Mouse (Mus musculus): ENCODE measurements around the gene Pdlim7. TPM values are rescaled to one million over a fixed set of nuclear protein-coding genes. Genes with fewer than 3 reads are reported as not detected.

Gene Pdlim7
- polyA plus RNA-seq, 1 experiment from 2014 or later, result 161 TPM

GRCm38 (mm10) chr13:55484520-55485088, 28.9 kb downstream of the Pdlim7 start:
- Histone ChIP-seq H3K9me3 (ENCODE audit: control insufficient read depth, low read length) (no peaks in the 10 kb centered on the region), H3K27ac (ENCODE audit: low read depth, low read length) (peak overlapping the region; percentile 99), H3K27me3 (replicated peaks; ENCODE audit: control insufficient read depth, insufficient read depth, low read length) (no peaks in the 10 kb centered on the region), H3K4me3 (ENCODE audit: low read length) (peak overlapping the region; percentile 99), H3K9ac (ENCODE audit: low read depth, low read length) (peak overlapping the region; percentile 100), H3K36me3 (ENCODE audit: control insufficient read depth, insufficient read depth, low read length) (peaks cover 29% of the 10 kb centered on the region), H3K4me2 (ENCODE audit: low read length) (peak overlapping the region; percentile 99), H3K4me1 (ENCODE audit: control insufficient read depth, insufficient read depth, low read depth, low read length) (peaks cover 46% of the 10 kb centered on the region)
- ATAC-seq, result no peak
- WGBS, result 6% methylated on average over 7 of the region's 7 CpGs

DNA sequence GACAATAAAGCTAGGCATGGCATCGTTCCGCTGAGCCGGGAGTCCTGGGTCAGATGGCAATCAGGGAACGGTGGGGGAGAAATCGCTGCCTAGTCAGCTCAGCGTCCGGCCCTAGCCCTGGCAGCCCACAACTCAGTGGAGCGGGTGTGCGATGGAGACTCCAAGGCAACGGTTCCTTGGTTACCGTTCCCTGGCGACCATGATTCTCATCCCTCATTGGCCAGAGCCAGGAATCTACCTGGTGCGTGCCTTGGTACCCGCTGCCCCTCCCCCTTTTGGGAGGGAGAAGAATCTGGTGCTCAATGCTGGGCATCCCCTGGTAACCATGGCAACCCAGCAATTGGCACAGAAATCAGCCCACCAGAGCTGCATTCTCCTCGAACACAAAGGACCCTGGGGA, 29.9 kb downstream of the Pdlim7 start:
- peaks cover 46% of the 10 kb centered on the region for H3K4me1 ChIP-seq (ENCODE audit: control insufficient read depth, insufficient read depth, low read depth, low read length)
- peak overlapping the region; percentile 100 for H3K9ac ChIP-seq (ENCODE audit: low read depth, low read length)
- H3K4me3 ChIP-seq (ENCODE audit: low read length), result peak overlapping the region; percentile 99
- peaks cover 37% of the 10 kb centered on the region for H3K36me3 ChIP-seq (ENCODE audit: control insufficient read depth, insufficient read depth, low read length)
- H3K4me2 ChIP-seq (ENCODE audit: low read length), result peak overlapping the region; percentile 99
- WGBS, result 6% methylated on average over 15 of the region's 15 CpGs
- H3K27ac ChIP-seq (ENCODE audit: low read depth, low read length), result peak overlapping the region; percentile 99
- peak; percentile 83 for ATAC-seq
- no peaks in the 10 kb centered on the region for H3K9me3 ChIP-seq (ENCODE audit: control insufficient read depth, low read length)
- H3K27me3 ChIP-seq (replicated peaks; ENCODE audit: control insufficient read depth, insufficient read depth, low read length), result no peaks in the 10 kb centered on the region

DNA sequence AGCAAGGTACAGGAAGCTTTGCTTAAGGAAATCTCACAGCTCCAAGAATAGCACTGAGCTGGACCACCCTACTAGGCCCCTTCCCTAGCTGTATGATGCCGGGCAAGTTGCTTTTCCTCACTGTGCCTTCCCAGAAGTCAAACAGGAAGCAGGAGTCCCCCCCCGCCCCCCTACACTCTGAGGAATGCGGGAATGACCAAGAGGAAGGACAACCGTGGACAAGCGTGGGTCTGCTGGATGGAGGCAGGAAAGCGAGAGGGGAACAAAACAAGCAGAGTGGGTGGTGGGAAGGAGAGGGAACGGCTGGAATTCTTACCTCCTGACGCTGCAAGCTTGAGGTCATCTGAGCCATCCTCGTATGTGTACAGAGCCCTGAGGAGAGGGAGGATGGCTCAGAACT, 30.4 kb downstream of the Pdlim7 start:
- peaks cover 44% of the 10 kb centered on the region for H3K4me1 ChIP-seq (ENCODE audit: control insufficient read depth, insufficient read depth, low read depth, low read length)
- peak overlapping the region; percentile 99 for H3K27ac ChIP-seq (ENCODE audit: low read depth, low read length)
- H3K36me3 ChIP-seq (ENCODE audit: control insufficient read depth, insufficient read depth, low read length), result peaks cover 37% of the 10 kb centered on the region
- no peak for ATAC-seq
- H3K4me3 ChIP-seq (ENCODE audit: low read length), result peak overlapping the region; percentile 99
- no peaks in the 10 kb centered on the region for H3K27me3 ChIP-seq (replicated peaks; ENCODE audit: control insufficient read depth, insufficient read depth, low read length)
- peak overlapping the region; percentile 99 for H3K4me2 ChIP-seq (ENCODE audit: low read length)
- H3K9ac ChIP-seq (ENCODE audit: low read depth, low read length), result peak overlapping the region; percentile 20
- WGBS, result 28% methylated on average over 9 of the region's 9 CpGs
- no peaks in the 10 kb centered on the region for H3K9me3 ChIP-seq (ENCODE audit: control insufficient read depth, low read length)

DNA sequence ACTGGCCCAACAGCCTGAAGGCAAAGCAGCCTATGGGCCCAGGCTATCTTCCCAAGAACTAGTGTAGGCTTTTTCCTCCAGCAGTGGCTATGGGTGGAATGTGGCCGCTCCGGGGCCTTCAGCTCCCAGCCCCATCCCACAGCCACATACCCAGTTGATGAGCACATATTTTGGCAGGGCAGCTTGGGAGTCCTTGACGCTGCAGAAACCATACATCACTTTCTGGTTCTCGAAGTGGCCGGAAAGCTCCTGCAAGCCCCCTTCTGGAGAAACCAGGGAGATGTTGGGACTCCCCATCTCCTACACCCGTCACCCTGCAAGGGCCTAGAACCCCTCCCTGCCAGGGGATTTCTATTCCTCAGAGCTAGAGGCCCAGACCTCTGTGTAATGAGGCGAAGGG, 30.9 kb downstream of the Pdlim7 start:
- H3K36me3 ChIP-seq (ENCODE audit: control insufficient read depth, insufficient read depth, low read length), result peaks cover 42% of the 10 kb centered on the region
- peaks cover 44% of the 10 kb centered on the region for H3K4me1 ChIP-seq (ENCODE audit: control insufficient read depth, insufficient read depth, low read depth, low read length)
- H3K27me3 ChIP-seq (replicated peaks; ENCODE audit: control insufficient read depth, insufficient read depth, low read length), result no peaks in the 10 kb centered on the region
- H3K27ac ChIP-seq (ENCODE audit: low read depth, low read length), result peak overlapping the region; percentile 99
- H3K4me3 ChIP-seq (ENCODE audit: low read length), result no peak overlapping the region
- no peaks in the 10 kb centered on the region for H3K9me3 ChIP-seq (ENCODE audit: control insufficient read depth, low read length)
- H3K9ac ChIP-seq (ENCODE audit: low read depth, low read length), result 0 out of 2 replicates have a peak overlapping the region, but pooled peaks have one; percentile 10
- 62% methylated on average over 7 of the region's 7 CpGs for WGBS
- H3K4me2 ChIP-seq (ENCODE audit: low read length), result peak overlapping the region; percentile 99
- no peak for ATAC-seq

GRCm38 (mm10) chr13:55479929-55480328, 33.5 kb downstream of the Pdlim7 start:
- peaks cover 36% of the 10 kb centered on the region for H3K4me1 ChIP-seq (ENCODE audit: control insufficient read depth, insufficient read depth, low read depth, low read length)
- H3K4me3 ChIP-seq (ENCODE audit: low read length), result no peak overlapping the region
- H3K36me3 ChIP-seq (ENCODE audit: control insufficient read depth, insufficient read depth, low read length), result peaks cover 66% of the 10 kb centered on the region
- no peak for ATAC-seq
- H3K9ac ChIP-seq (ENCODE audit: low read depth, low read length), result no peak overlapping the region
- no peak overlapping the region for H3K27ac ChIP-seq (ENCODE audit: low read depth, low read length)
- no peaks in the 10 kb centered on the region for H3K9me3 ChIP-seq (ENCODE audit: control insufficient read depth, low read length)
- H3K27me3 ChIP-seq (replicated peaks; ENCODE audit: control insufficient read depth, insufficient read depth, low read length), result no peaks in the 10 kb centered on the region
- H3K4me2 ChIP-seq (ENCODE audit: low read length), result no peak overlapping the region

DNA sequence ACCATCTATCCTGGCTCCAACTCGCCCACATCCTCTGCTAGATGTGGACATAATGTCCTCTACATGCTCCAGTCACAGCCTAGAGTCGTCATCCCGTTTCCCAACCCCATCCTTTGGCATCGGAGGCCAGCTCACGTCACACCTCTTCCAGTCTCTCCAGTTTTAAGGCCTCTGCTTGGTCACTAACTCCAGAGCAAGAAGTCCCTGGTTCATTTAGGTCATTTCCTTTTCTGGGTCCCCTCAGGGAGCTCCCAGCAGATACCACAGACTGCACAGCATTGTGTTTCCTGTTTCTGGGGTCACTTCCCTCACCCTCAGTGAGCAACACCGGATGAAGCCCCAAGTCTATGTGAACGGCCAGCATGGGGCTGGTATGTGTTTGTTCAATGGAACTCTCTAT, 34.5 kb downstream of the Pdlim7 start:
- H3K27me3 ChIP-seq (replicated peaks; ENCODE audit: control insufficient read depth, insufficient read depth, low read length), result no peaks in the 10 kb centered on the region
- H3K4me2 ChIP-seq (ENCODE audit: low read length), result no peak overlapping the region
- no peak for ATAC-seq
- H3K27ac ChIP-seq (ENCODE audit: low read depth, low read length), result no peak overlapping the region
- H3K4me1 ChIP-seq (ENCODE audit: control insufficient read depth, insufficient read depth, low read depth, low read length), result peaks cover 36% of the 10 kb centered on the region
- H3K9me3 ChIP-seq (ENCODE audit: control insufficient read depth, low read length), result no peaks in the 10 kb centered on the region
- H3K4me3 ChIP-seq (ENCODE audit: low read length), result no peak overlapping the region
- H3K36me3 ChIP-seq (ENCODE audit: control insufficient read depth, insufficient read depth, low read length), result peaks cover 69% of the 10 kb centered on the region
- WGBS, result 83% methylated on average over 7 of the region's 7 CpGs
- H3K9ac ChIP-seq (ENCODE audit: low read depth, low read length), result no peak overlapping the region

DNA sequence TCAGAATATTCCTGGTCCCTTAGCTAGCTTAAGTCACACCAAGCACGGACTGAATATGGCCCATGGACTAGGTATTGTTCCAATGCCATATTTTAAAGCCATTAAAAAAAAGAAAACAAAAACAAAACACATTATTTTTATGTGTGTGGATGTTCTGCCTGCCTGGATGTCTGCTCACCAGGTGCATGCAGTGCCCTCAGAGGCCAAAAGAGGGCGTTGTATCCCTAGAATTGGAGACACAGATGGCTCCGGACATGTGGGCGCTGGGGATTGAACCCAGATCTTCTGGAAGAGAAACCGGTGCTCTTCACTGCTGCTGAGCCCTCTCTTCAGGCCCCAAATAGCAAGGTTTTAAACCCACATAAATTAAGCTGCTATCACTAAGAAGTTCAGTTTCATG, 35.4 kb downstream of the Pdlim7 start:
- no peak for ATAC-seq
- no peak overlapping the region for H3K4me3 ChIP-seq (ENCODE audit: low read length)
- WGBS, result 60% methylated on average over 5 of the region's 5 CpGs

GRCm38 (mm10) chr13:55477492-55477891, 36.0 kb downstream of the Pdlim7 start:
- no peak for ATAC-seq
- H3K4me2 ChIP-seq (ENCODE audit: low read length), result no peak overlapping the region
- 68% methylated on average over 16 of the region's 16 CpGs for WGBS
- H3K9ac ChIP-seq (ENCODE audit: low read depth, low read length), result no peak overlapping the region
- H3K4me1 ChIP-seq (ENCODE audit: control insufficient read depth, insufficient read depth, low read depth, low read length), result peaks cover 35% of the 10 kb centered on the region
- H3K27me3 ChIP-seq (replicated peaks; ENCODE audit: control insufficient read depth, insufficient read depth, low read length), result no peaks in the 10 kb centered on the region
- H3K36me3 ChIP-seq (ENCODE audit: control insufficient read depth, insufficient read depth, low read length), result peaks cover 72% of the 10 kb centered on the region
- peak overlapping the region; percentile 49; the same call in 1 of the 2 replicates for H3K27ac ChIP-seq (ENCODE audit: low read depth, low read length)
- H3K9me3 ChIP-seq (ENCODE audit: control insufficient read depth, low read length), result no peaks in the 10 kb centered on the region
- H3K4me3 ChIP-seq (ENCODE audit: low read length), result no peak overlapping the region

More for the DNA sequence above, 35.4 kb downstream of the Pdlim7 start:
- Histone ChIP-seq H3K36me3 (ENCODE audit: control insufficient read depth, insufficient read depth, low read length) (peaks cover 73% of the 10 kb centered on the region), H3K4me1 (ENCODE audit: control insufficient read depth, insufficient read depth, low read depth, low read length) (peaks cover 36% of the 10 kb centered on the region), H3K27me3 (replicated peaks; ENCODE audit: control insufficient read depth, insufficient read depth, low read length) (no peaks in the 10 kb centered on the region), H3K9me3 (ENCODE audit: control insufficient read depth, low read length) (no peaks in the 10 kb centered on the region), H3K27ac (ENCODE audit: low read depth, low read length) (peak overlapping the region; percentile 49; the same call in 1 of the 2 replicates), H3K4me2 (ENCODE audit: low read length) (no peak overlapping the region), H3K9ac (ENCODE audit: low read depth, low read length) (no peak overlapping the region)

DNA sequence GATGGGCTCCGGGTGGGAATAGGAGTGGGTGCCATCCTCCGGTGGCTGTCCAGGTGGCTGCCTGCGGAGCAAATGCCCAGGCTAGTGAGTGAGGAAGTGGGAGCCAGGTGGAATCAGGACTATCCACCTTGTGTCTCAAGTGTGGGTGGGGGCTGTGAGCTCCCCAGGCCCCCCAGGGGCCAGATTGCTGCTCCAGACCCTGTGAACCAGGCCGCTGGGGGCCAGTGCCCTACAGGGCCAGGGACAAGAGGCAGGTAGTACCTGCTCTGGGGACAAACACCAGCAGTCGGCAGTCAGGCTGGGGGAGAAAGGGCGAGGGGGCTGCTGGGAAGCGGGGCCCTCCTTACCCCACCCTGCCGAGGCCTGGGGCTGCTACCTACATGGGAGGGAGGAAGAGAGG, 37.2 kb downstream of the Pdlim7 start:
- Histone ChIP-seq H3K4me2 (ENCODE audit: low read length) (no peak overlapping the region), H3K27me3 (replicated peaks; ENCODE audit: control insufficient read depth, insufficient read depth, low read length) (no peaks in the 10 kb centered on the region), H3K36me3 (ENCODE audit: control insufficient read depth, insufficient read depth, low read length) (peaks cover 60% of the 10 kb centered on the region), H3K9me3 (ENCODE audit: control insufficient read depth, low read length) (no peaks in the 10 kb centered on the region), H3K4me1 (ENCODE audit: control insufficient read depth, insufficient read depth, low read depth, low read length) (peaks cover 40% of the 10 kb centered on the region), H3K9ac (ENCODE audit: low read depth, low read length) (no peak overlapping the region), H3K27ac (ENCODE audit: low read depth, low read length) (no peak overlapping the region), H3K4me3 (ENCODE audit: low read length) (no peak overlapping the region)
- 96% methylated on average over 8 of the region's 8 CpGs for WGBS
- no peak for ATAC-seq

Measured in hindbrain, embryonic 16.5 days (tissue).